Mouse (Mus musculus): ENCODE results near the gene Ndufa13.
A peak's percentile ranks its signal among the peaks of the same experiment; 100 is the strongest.
"Not testable (repeated sequence)": the region's sequence is repeated elsewhere in the genome, so short reads cannot be mapped to it uniquely, and the experiment has no call there.

Gene Ndufa13

GRCm38 (mm10) chr8:69902163-69903062 is at the start of gene Ndufa13, which contains the start of the genes Tssk6 and Yjefn3:
Gene Ndufa13, minus strand, starts transcription at chr8:69902558.
Gene Tssk6, plus strand, starts transcription at chr8:69902184.
Gene Yjefn3, minus strand, starts transcription at chr8:69902712.
- no peak for DNase-seq (ENCODE audit: low read depth, low spot score)

GRCm38 (mm10) chr8:69950300-69950699 is 47.9 kb upstream of the Ndufa13 start:
- no peak for DNase-seq (ENCODE audit: low read depth, low spot score)

GRCm38 (mm10) chr8:69942495-69942894 is 40.1 kb upstream of the Ndufa13 start:
- DNase-seq (ENCODE audit: low read depth, low spot score) = not testable (repeated sequence)

GRCm38 (mm10) chr8:69940386-69940785 is 38.0 kb upstream of the Ndufa13 start:
- no peak for DNase-seq (ENCODE audit: low read depth, low spot score)

- peak; percentile 98 for DNase-seq (ENCODE audit: low read depth, low spot score)
These were observed 37.3 kb upstream of the Ndufa13 start for GRCm38 (mm10) chr8:69939633-69940032.

- DNase-seq (ENCODE audit: low read depth, low spot score) = no peak
These were observed 36.1 kb upstream of the Ndufa13 start for GRCm38 (mm10) chr8:69938245-69938982.

GRCm38 (mm10) chr8:69937466-69937865 is 35.1 kb upstream of the Ndufa13 start:
- DNase-seq (ENCODE audit: low read depth, low spot score) = no peak

- peak; percentile 95 for DNase-seq (ENCODE audit: low read depth, low spot score)
These were observed 33.9 kb upstream of the Ndufa13 start for GRCm38 (mm10) chr8:69936050-69936794.

- DNase-seq (ENCODE audit: low read depth, low spot score) = peak; percentile 41
These were observed 33.1 kb upstream of the Ndufa13 start for GRCm38 (mm10) chr8:69935431-69935830.

GRCm38 (mm10) chr8:69934582-69934981 is 32.2 kb upstream of the Ndufa13 start:
- DNase-seq (ENCODE audit: low read depth, low spot score) = no peak

- DNase-seq (ENCODE audit: low read depth, low spot score) = no peak
These were observed 31.5 kb upstream of the Ndufa13 start for GRCm38 (mm10) chr8:69933811-69934210.

GRCm38 (mm10) chr8:69926901-69927300 is 24.5 kb upstream of the Ndufa13 start:
- DNase-seq (ENCODE audit: low read depth, low spot score) = no peak

- no peak for DNase-seq (ENCODE audit: low read depth, low spot score)
These were observed 21.6 kb upstream of the Ndufa13 start for GRCm38 (mm10) chr8:69923986-69924385.

- DNase-seq (ENCODE audit: low read depth, low spot score) = no peak
These were observed 18.8 kb upstream of the Ndufa13 start for GRCm38 (mm10) chr8:69921141-69921540.

GRCm38 (mm10) chr8:69919876-69920662 is 17.7 kb upstream of the Ndufa13 start:
- DNase-seq (ENCODE audit: low read depth, low spot score) = peak; percentile 85

GRCm38 (mm10) chr8:69919010-69919409 is 16.7 kb upstream of the Ndufa13 start:
- DNase-seq (ENCODE audit: low read depth, low spot score) = peak; percentile 98

GRCm38 (mm10) chr8:69918506-69918905 is 16.1 kb upstream of the Ndufa13 start:
- no peak for DNase-seq (ENCODE audit: low read depth, low spot score)

GRCm38 (mm10) chr8:69915748-69916147 is 13.4 kb upstream of the Ndufa13 start:
- peak; percentile 51 for DNase-seq (ENCODE audit: low read depth, low spot score)

- no peak for DNase-seq (ENCODE audit: low read depth, low spot score)
These were observed 12.2 kb upstream of the Ndufa13 start for GRCm38 (mm10) chr8:69914526-69914925.

- DNase-seq (ENCODE audit: low read depth, low spot score) = no peak
These were observed 10.2 kb upstream of the Ndufa13 start for GRCm38 (mm10) chr8:69912478-69913074.
